Mouse (Mus musculus) embryonic facial prominence, embryonic 11.5 days (tissue): ENCODE results near the gene Ankrd40. TPM values are rescaled to one million over a fixed set of nuclear protein-coding genes. Genes with fewer than 3 reads are reported as not detected.

Experiments
- ATAC-seq: fragments of 200-750 bp; cut with Nextera tagmentation; replicated peaks from 2 replicates; pipeline ENCODE4 v1.8.0; 2017; ENCODE audit warnings: low read depth; ENCODE audit not compliant: insufficient number of reproducible peaks, low FRiP score, low TSS enrichment
- DNase-seq: peaks from one replicate; pipeline ENCODE4 v3.0.0-alpha.2; 2015; ENCODE audit warnings: low spot score
- H3K27ac ChIP-seq: fragments of 300-500 bp; sonication (generic); replicated peaks from 2 replicates; pipeline ENCODE4 v1.5.1; 2014; ENCODE audit warnings: mild to moderate bottlenecking, low read depth, low read length, control low read depth
- H3K27me3 ChIP-seq: fragments of 300-500 bp; sonication (generic); 2 replicates; pipeline ENCODE4 v1.6.1; 2014; ENCODE audit warnings: mild to moderate bottlenecking, low read length, moderate library complexity, mixed read lengths; ENCODE audit not compliant: control insufficient read depth, insufficient read depth
- H3K36me3 ChIP-seq: fragments of 300-500 bp; sonication (generic); replicated peaks from 2 replicates; pipeline ENCODE4 v1.6.1; 2014; ENCODE audit warnings: low read depth, mild to moderate bottlenecking, low read length, moderate library complexity, mixed read lengths; ENCODE audit not compliant: control insufficient read depth, insufficient read depth
- H3K4me1 ChIP-seq: fragments of 300-500 bp; sonication (generic); 2 replicates; pipeline ENCODE4 v1.6.1; 2014; ENCODE audit warnings: low read length, mixed read lengths; ENCODE audit not compliant: control insufficient read depth, insufficient read depth
- H3K4me2 ChIP-seq: fragments of 300-500 bp; sonication (generic); 2 replicates; pipeline ENCODE4 v1.6.1; 2014; ENCODE audit warnings: low read depth, mild to moderate bottlenecking, control low read depth, low read length, moderate library complexity
- H3K4me3 ChIP-seq: fragments of 300-500 bp; sonication (generic); 2 replicates; pipeline ENCODE4 v1.5.1; 2014; ENCODE audit warnings: low read depth, low read length, control low read depth
- H3K9ac ChIP-seq: fragments of 300-500 bp; sonication (generic); replicated peaks from 2 replicates; pipeline ENCODE4 v1.6.1; 2014; ENCODE audit warnings: mild to moderate bottlenecking, control low read depth, low read length
- H3K9me3 ChIP-seq: fragments of 300-500 bp; sonication (generic); replicated peaks from 2 replicates; pipeline ENCODE4 v1.6.1; 2016; ENCODE audit warnings: mild to moderate bottlenecking, low read length, inconsistent platforms, mixed read lengths; ENCODE audit not compliant: control insufficient read depth
- WGBS: fragments of 180-500 bp; shearing (Covaris S2); extraction: QIAGEN DNeasy Blood & Tissue Kit; methylation state at CpG from one replicate; pipeline ENCODE4 v1.1.7; 2014; 5-methylcytosine and 5-hydroxymethylcytosine counted together
- polyA plus RNA-seq: library from polyadenylated mRNA; unstranded; fragments of >200 nt; fragmentation: Nextera tagmentation; extraction: Ambion mirVana; gene quantifications from 2 replicates; pipeline ENCODE4 v1.2.1, GENCODE M21; 2014

Ankrd40 gene
- polyA plus RNA-seq, 1 experiment from 2014 or later: 23.5 TPM

DNA sequence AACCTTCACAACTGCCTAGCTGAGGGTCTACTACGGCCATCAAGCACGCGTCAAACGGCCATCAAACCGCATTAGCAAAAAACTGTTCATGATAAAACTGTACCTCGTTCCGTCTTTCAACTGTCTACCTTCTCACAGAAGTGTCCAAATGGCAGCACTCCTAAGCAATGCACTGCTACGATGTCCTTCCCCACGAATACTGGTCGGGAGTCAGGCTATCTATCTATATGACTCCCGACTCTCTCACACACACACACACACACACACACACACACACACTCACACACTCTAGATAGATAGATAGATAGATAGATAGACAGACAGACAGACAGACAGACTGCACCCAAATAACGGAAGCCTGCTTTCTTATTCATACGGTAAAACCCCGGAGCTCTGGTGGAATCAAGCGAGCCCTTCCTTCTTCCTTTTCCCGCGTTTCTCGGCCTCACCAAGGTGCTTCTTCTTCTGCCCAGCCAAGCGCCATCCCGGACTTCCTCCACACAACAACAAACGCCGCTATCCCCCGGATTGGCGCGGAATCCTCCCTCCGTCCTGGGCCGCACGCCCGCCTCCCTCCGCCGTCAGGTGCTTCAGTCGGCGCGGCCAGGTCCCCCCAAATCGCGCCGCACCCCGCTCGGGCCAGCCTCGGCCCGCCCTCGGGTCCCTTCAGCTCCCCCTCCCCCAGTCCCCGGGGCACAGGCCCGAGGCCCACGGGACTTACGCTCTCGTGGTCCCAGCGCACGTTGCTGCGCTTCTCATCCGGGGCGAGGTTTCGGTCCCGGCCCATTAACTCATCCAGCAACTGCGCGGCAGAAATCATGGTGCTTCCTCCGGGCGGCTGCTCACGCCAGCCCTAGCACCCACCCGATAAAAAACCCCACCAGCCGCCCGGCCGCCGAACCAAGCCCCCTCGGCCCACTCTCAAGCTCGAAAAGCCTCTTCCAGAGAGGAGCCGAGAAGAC, 6.6 kb upstream of the Ankrd40 start:
- under 1% methylated on average over 67 of the region's 67 CpGs for WGBS
- H3K4me2 ChIP-seq: peak overlapping the region; percentile 76
- peak; percentile 70 for ATAC-seq
- peak overlapping the region; percentile 96 for H3K27ac ChIP-seq
- H3K9ac ChIP-seq: peak overlapping the region; percentile 99
- H3K27me3 ChIP-seq: no peaks in the 10 kb centered on the region
- DNase-seq: peak; percentile 43
- no peaks in the 10 kb centered on the region for H3K36me3 ChIP-seq
- peak overlapping the region; percentile 100 for H3K4me3 ChIP-seq
- no peaks in the 10 kb centered on the region for H3K9me3 ChIP-seq
- no peaks in the 10 kb centered on the region for H3K4me1 ChIP-seq

GRCm38 (mm10) chr11:94321931-94322400, 5.8 kb upstream of the Ankrd40 start, which contains the start of gene Luc7l3:
TSS of gene Luc7l3 (minus strand) at chr11:94321988.
- peak; percentile 90 for ATAC-seq

DNA sequence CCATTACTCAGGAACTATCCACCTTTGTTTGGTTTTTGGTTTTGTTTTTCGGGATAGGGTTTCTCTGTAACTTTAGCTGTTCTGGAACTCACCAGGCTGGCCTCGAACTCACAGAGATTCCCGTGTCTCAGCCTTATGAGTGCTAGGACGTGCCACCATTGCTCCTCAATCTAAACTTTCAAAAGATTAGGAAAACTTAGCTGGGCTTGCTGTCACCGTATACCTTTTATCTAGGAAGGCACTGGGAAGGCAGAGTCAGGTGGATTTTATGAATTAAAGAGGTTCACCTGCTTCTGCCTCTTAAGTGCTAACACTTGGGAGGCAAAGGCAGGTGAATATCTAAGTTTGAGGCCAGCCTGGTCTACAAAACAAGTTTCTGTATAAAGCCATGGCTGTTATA, 5.2 kb upstream of the Ankrd40 start:
- peak; percentile 37 for DNase-seq
- Histone ChIP-seq H3K36me3 (no peaks in the 10 kb centered on the region), H3K27me3 (no peaks in the 10 kb centered on the region), H3K9me3 (no peaks in the 10 kb centered on the region), H3K4me3 (0 out of 2 replicates have a peak overlapping the region, but pooled peaks have one; percentile 100), H3K9ac (peak overlapping the region; percentile 99), H3K4me1 (no peaks in the 10 kb centered on the region), H3K4me2 (peak overlapping the region; percentile 76), H3K27ac (no peak overlapping the region)
- ATAC-seq: no peak
- WGBS: 31% methylated on average over 5 of the region's 5 CpGs

More at GRCm38 (mm10) chr11:94321931-94322400, 5.8 kb upstream of the Ankrd40 start, which contains the start of gene Luc7l3:
- Histone ChIP-seq H3K9ac (peak within 1 kb of the TSS; percentile 99), H3K36me3 (no peaks in the 10 kb centered on the region), H3K4me2 (peak within 1 kb of the TSS; percentile 76), H3K9me3 (no peaks in the 10 kb centered on the region), H3K27ac (peak within 1 kb of the TSS; percentile 96), H3K4me1 (no peaks in the 10 kb centered on the region), H3K27me3 (no peaks in the 10 kb centered on the region), H3K4me3 (peak within 1 kb of the TSS; percentile 100)
- DNase-seq: peak; percentile 95
- 1% methylated on average over 36 of the region's 36 CpGs for WGBS

- Histone ChIP-seq H3K4me2 (no peak overlapping the region), H3K9ac (no peak overlapping the region), H3K27ac (no peak overlapping the region), H3K9me3 (no peaks in the 10 kb centered on the region), H3K4me3 (no peak overlapping the region), H3K27me3 (no peaks in the 10 kb centered on the region), H3K36me3 (no peaks in the 10 kb centered on the region), H3K4me1 (no peaks in the 10 kb centered on the region)
- 87% methylated on average over 5 of the region's 5 CpGs for WGBS
- DNase-seq (no peak), ATAC-seq (no peak)
Measured at GRCm38 (mm10) chr11:94323271-94323925, 4.4 kb upstream of the Ankrd40 start.

DNA sequence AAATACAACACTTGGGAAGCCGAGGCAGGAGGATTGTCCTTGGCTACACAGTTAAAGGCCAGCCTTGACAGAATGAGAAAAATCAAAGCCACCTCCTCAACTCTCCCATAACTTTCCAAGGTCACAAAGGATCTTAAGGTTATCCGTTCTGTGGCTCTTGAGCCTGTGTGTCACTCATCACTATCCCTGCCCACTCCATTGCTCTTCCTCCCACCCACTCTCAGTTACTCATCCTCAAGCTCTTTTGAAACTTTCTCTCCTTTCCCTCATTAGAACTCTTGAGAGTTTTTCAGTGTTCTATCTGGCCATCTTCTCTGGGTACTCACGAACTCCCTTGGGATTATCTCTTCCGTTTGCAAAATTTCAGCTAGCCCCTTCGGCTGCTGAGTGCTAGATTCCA, 3.2 kb upstream of the Ankrd40 start:
- Histone ChIP-seq H3K9me3 (no peaks in the 10 kb centered on the region), H3K4me1 (no peaks in the 10 kb centered on the region), H3K27me3 (no peaks in the 10 kb centered on the region), H3K4me2 (no peak overlapping the region), H3K9ac (no peak overlapping the region), H3K36me3 (no peaks in the 10 kb centered on the region), H3K4me3 (no peak overlapping the region), H3K27ac (no peak overlapping the region)
- no peak for ATAC-seq
- WGBS: 83% methylated on average over 5 of the region's 5 CpGs
- DNase-seq: no peak

DNA sequence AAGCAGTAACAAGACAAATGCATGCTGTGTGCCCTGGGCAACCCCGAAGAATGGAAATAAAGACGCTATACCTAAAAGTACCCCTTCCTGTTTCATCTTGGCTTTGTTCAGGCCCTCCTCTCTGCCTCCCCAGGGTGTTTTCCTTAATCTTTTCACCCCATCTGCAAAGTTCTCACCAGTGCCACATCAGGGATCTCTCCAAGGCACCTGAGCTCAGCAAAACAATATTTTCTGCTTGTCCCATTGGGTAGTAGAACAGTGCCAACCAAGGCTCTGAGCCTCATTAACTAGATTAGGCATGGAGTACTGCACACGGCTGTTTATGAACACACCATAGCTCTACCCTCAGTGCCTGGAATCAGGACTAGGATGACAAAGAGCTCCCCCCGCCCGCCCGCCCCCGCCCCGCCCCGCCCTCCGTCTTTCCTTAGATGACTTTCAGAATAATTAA, 815 bp upstream of the Ankrd40 start:
- no peaks in the 10 kb centered on the region for H3K4me1 ChIP-seq
- ATAC-seq (peak; percentile 66; the same call in 1 of the 2 replicates), DNase-seq (peak; percentile 35)
- no peaks in the 10 kb centered on the region for H3K9me3 ChIP-seq
- H3K4me3 ChIP-seq: peak overlapping the region; percentile 72
- H3K27ac ChIP-seq: peak overlapping the region; percentile 29; the same call in 1 of the 2 replicates
- H3K4me2 ChIP-seq: peak overlapping the region; percentile 59
- no peaks in the 10 kb centered on the region for H3K27me3 ChIP-seq
- peak overlapping the region; percentile 54 for H3K9ac ChIP-seq
- no peaks in the 10 kb centered on the region for H3K36me3 ChIP-seq
- WGBS: 3% methylated on average over 10 of the region's 10 CpGs

DNA sequence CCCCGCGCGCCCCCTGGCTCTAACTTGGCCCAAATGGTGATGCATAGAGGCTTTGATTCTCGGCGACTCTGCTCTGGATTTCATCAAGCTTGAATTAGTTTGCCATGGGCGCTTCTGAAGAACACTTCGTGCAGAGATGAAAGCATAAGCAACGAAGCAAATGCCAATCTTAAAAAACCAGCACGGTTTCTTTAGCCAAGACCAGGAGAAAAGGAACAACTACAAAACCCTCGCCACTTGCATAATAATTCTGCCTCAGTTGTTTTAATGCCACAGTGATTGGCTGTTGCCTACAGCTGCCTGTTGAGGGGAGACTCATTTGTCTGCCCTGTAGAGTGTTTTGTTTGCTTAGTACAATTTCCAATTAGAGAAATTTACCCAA, 834 bp downstream of the Ankrd40 start:
- Histone ChIP-seq H3K4me1 (no peaks in the 10 kb centered on the region), H3K4me3 (peak overlapping the region; percentile 72), H3K4me2 (peak overlapping the region; percentile 59), H3K36me3 (no peaks in the 10 kb centered on the region), H3K27me3 (no peaks in the 10 kb centered on the region), H3K27ac (peak overlapping the region; percentile 97), H3K9me3 (no peaks in the 10 kb centered on the region), H3K9ac (peak overlapping the region; percentile 93)
- ATAC-seq (no peak), DNase-seq (peak; percentile 76)
- WGBS: 1% methylated on average over 10 of the region's 10 CpGs
